Mouse (Mus musculus) kidney, embryonic 14.5 days (tissue): Measurements from ENCODE around the gene Erc1. TPM values are rescaled to one million over a fixed set of nuclear protein-coding genes. Genes with fewer than 3 reads are reported as not detected.

Experiments used
- polyA plus RNA-seq: library from polyadenylated mRNA; unstranded; fragments of >200 nt; fragmentation: Nextera tagmentation; extraction: Ambion mirVana; gene quantifications from 2 replicates; pipeline ENCODE4 v1.2.1, GENCODE M21; 2014

Erc1 gene
- polyA plus RNA-seq, 1 experiment from 2014 or later, result 30.0 TPM

Other genes with a start within 250 kb of the Erc1 start
- 22.4 and 29.8 TPM in 2 replicates for gene Rad52, start 54.5 kb upstream of the Erc1 start, polyA plus RNA-seq
- 74.9 and 82.7 TPM in 2 replicates for gene Wnk1, start 190.5 kb upstream of the Erc1 start, polyA plus RNA-seq
- gene Ninj2, start 245.2 kb upstream of the Erc1 start, polyA plus RNA-seq, result not detected in 2 replicates